ENCODE assay signal across 8 mouse cellular contexts in the genomic region with DNA sequence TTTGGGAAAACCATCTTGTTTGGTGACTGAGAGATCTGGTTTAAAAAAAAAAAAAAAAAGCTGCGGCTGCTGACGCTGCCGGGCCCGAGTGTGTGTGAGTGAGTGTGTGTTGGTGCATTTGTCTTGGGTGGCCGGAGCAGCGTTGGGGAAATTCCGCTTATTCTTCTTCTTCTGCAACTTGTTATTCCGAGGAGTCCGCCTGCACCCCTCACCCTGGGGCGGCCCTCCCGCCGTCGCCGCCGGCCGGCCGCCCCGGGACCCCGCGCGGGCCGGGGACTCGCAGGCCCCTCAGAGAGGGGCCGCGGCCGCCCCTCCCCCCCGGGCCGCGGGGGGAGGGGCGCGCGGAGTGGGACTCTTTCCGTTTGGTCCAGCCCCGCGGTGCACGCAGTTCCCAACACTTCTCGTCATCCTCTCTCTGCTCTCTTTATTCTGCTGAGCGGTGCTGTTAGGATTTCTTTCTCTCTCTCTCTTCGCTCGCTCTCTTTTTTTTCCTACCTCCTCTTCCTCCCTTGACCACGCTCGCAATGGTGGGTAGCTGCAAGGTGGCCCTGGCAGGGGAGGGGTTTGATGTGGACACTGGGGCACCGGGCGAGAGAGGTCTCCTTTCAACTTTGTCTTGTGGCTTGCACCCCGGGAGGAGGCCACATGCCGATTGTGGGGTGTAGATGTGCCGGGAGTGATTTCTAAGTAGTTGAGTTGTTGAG.
DNase-seq lines count a peak whose midpoint lies in the region; ATAC-seq and TF ChIP-seq lines count a peak whose summit lies in the region.

No protein-coding gene starts in this region.

- H3K27ac ChIP-seq in cerebellum, adult 2 months (ENCODE audit: insufficient read depth, low read length), result peak overlapping the region; percentile 38
- peak overlapping the region; percentile 99 for H3K27ac ChIP-seq in hindbrain, embryonic 13.5 days

- DNase-seq in Muller cell, postnatal 12 days (ENCODE audit: inconsistent ontology term), result peak; percentile 58
- peak; percentile 45 to 61 for DNase-seq in cerebellum, adult 2 months
- peak; percentile 33 to 37 for DNase-seq in frontal cortex, postnatal 36 days (ENCODE audit: low spot score in 2 of 2)
- DNase-seq in left cerebral cortex, postnatal 25 days (ENCODE audit: low spot score in 2 of 2), result peak; percentile 37
- peak; percentile 75 for DNase-seq in mesoderm, embryonic 11.5 days (ENCODE audit: low read depth, low spot score)
- peak; percentile 16 for DNase-seq in skeletal muscle tissue, adult 2 months (ENCODE audit: low read depth, low spot score)

- no peaks in the 10 kb centered on the region for H3K9me3 ChIP-seq in hindbrain, embryonic 13.5 days

- TF ChIP-seq POLR2A in cerebellum, adult 2 months (IDR thresholded peaks at IDR 0.05; ENCODE audit: borderline replicate concordance, insufficient read depth, low read length), result no peak

- H3K4me2 ChIP-seq in hindbrain, embryonic 13.5 days, result peak overlapping the region; percentile 84

- under 1% methylated on average over 45 of the region's 47 CpGs for WGBS in cerebellum, adult 2 months
- WGBS in hindbrain, embryonic 13.5 days, result under 1% methylated on average over 45 of the region's 47 CpGs

- intact Hi-C loops in left cerebral cortex, postnatal 25 days (cut with DNase I), result loop anchor here (5.0 to 10.0 kb wide), 2 partner anchors 188 to 250 kb away; a partner anchor contains a TSS

- H3K27me3 ChIP-seq in cerebellum, adult 2 months (ENCODE audit: control insufficient read depth, insufficient read depth, low read length), result no peaks in the 10 kb centered on the region
- H3K27me3 ChIP-seq in hindbrain, embryonic 13.5 days, result no peaks in the 10 kb centered on the region

- H3K9ac ChIP-seq in hindbrain, embryonic 13.5 days, result peak overlapping the region; percentile 90

- TF ChIP-seq CTCF in cerebellum, adult 2 months (IDR thresholded peaks at IDR 0.05; ENCODE audit: borderline replicate concordance, insufficient read depth, low read depth, low read length), result no peak

- H3K36me3 ChIP-seq in hindbrain, embryonic 13.5 days, result no peaks in the 10 kb centered on the region

- H3K4me3 ChIP-seq in cerebellum, adult 2 months (replicated peaks; ENCODE audit: insufficient read depth, low read depth, low read length), result peak overlapping the region; percentile 98
- peak overlapping the region; percentile 74 for H3K4me3 ChIP-seq in hindbrain, embryonic 13.5 days

- peak; percentile 21; the same call in 1 of the 2 replicates for ATAC-seq in hindbrain, embryonic 13.5 days (ENCODE audit: low FRiP score)
- ATAC-seq in megakaryocyte progenitor cell, adult 5-6 weeks (replicated peaks; ENCODE audit: poor library complexity), result no peak; the same call in none of the 2 replicates

- no peaks in the 10 kb centered on the region; the same call in 1 of the 2 replicates for H3K4me1 ChIP-seq in cerebellum, adult 2 months (ENCODE audit: control insufficient read depth, insufficient read depth, low read length)
- H3K4me1 ChIP-seq in hindbrain, embryonic 13.5 days (replicated peaks), result peaks cover 41% of the 10 kb centered on the region

Comparison
In these comparisons a context has a peak if more than half of its experiments do, and no peak if none do; other contexts are left out.
1. DNase-seq: peak in every context shown above with its lines; median percentile 75 in mesoderm, embryonic 11.5 days; 58 in Muller cell, postnatal 12 days; 53 in cerebellum, adult 2 months; 37 in left cerebral cortex, postnatal 25 days; 35 in frontal cortex, postnatal 36 days; 16 in skeletal muscle tissue, adult 2 months.